Mouse (Mus musculus) midbrain, postnatal 0 days (tissue): Measurements from ENCODE around the gene Rcan2. TPM values are rescaled to one million over a fixed set of nuclear protein-coding genes. Genes with fewer than 3 reads are reported as not detected.
"Not testable (repeated sequence)": the region's sequence is repeated elsewhere in the genome, so short reads cannot be mapped to it uniquely, and the experiment has no call there.

Experiments used
- ATAC-seq: fragments of 200-750 bp; cut with Nextera tagmentation; 2 replicates; pipeline ENCODE4 v1.8.0; 2017; ENCODE audit warnings: moderate number of reproducible peaks, mild to moderate bottlenecking, moderate TSS enrichment, moderate library complexity; ENCODE audit not compliant: low FRiP score
- DNase-seq: peaks from one replicate; pipeline ENCODE4 v3.0.0-alpha.2; 2015; ENCODE audit warnings: low spot score
- H3K27ac ChIP-seq: fragments of 300-500 bp; sonication (generic); 2 replicates; pipeline ENCODE4 v1.5.1; 2014; ENCODE audit warnings: low read depth, mild to moderate bottlenecking, low read length, mixed read lengths
- H3K27me3 ChIP-seq: fragments of 300-500 bp; sonication (generic); 2 replicates; pipeline ENCODE4 v1.6.1; 2014; ENCODE audit warnings: low read length, control low read depth, mixed read lengths; ENCODE audit not compliant: insufficient read depth
- H3K36me3 ChIP-seq: fragments of 300-500 bp; sonication (generic); 2 replicates; pipeline ENCODE4 v1.6.1; 2014; ENCODE audit warnings: low read length, control low read depth, mixed read lengths; ENCODE audit not compliant: insufficient read depth
- H3K4me1 ChIP-seq: fragments of 300-500 bp; sonication (generic); 2 replicates; pipeline ENCODE4 v1.6.1; 2014; ENCODE audit warnings: mild to moderate bottlenecking, control low read depth, antibody characterized with exemption, low read length, mixed read lengths; ENCODE audit not compliant: insufficient read depth
- H3K4me2 ChIP-seq: fragments of 300-500 bp; sonication (generic); 2 replicates; pipeline ENCODE4 v1.6.1; 2014; ENCODE audit warnings: low read depth, mild to moderate bottlenecking, low read length, mixed read lengths; ENCODE audit not compliant: poor library complexity, severe bottlenecking
- H3K4me3 ChIP-seq: fragments of 300-500 bp; sonication (generic); 2 replicates; pipeline ENCODE4 v1.5.1; 2014; ENCODE audit warnings: low read depth, mild to moderate bottlenecking, low read length, moderate library complexity
- H3K9ac ChIP-seq: fragments of 300-500 bp; sonication (generic); replicated peaks from 2 replicates; pipeline ENCODE4 v1.6.1; 2014; ENCODE audit warnings: mild to moderate bottlenecking, low read length, moderate library complexity, mixed read lengths; ENCODE audit not compliant: poor library complexity, severe bottlenecking
- H3K9me3 ChIP-seq: fragments of 300-500 bp; sonication (generic); 2 replicates; pipeline ENCODE4 v1.6.1; 2016; ENCODE audit warnings: low read length, control low read depth
- CTCF ChIP-seq: IDR thresholded peaks from 2 replicates; pipeline ENCODE4 v1.5.1; 2016; ENCODE audit warnings: antibody characterized with exemption, mild to moderate bottlenecking
- WGBS: fragments of 180-500 bp; shearing (Covaris S2); extraction: QIAGEN DNeasy Blood & Tissue Kit; methylation state at CpG from one replicate; pipeline ENCODE4 v1.1.7; 2014; 5-methylcytosine and 5-hydroxymethylcytosine counted together
- polyA plus RNA-seq: library from polyadenylated mRNA; unstranded; fragments of >200 nt; fragmentation: Nextera tagmentation; extraction: Ambion mirVana; gene quantifications from 2 replicates; pipeline ENCODE4 v1.2.1, GENCODE M21; 2015
- total RNA-seq: library from RNA; depleted of rRNA; stranded (reverse); fragments of >200 nt; gene quantifications from 2 replicates; pipeline ENCODE4 v1.2.3, GENCODE M21; 2014

Gene Rcan2
- total and polyA plus RNA-seq, 2 experiments from 2014 or later: 96.7 to 136 TPM

DNA sequence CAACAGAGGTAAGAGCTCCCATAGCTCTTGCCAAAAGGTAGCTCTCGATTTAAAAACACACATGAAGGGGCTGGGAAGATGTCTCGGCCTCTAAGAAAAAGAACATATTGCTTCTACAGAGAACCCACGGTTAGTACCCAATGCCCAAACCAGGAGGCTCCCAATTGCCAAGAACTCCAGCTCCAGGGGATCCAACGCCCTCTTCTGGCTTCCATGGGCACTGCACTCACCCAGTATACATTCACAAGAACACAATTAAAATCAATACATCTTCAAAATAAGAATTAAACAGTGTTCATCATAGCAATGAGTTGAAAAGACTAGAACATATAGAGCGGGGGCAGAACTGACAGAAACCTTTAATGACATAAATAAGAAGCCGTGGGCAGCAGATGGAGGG lies 17.2 kb downstream of the Rcan2 start:
- no peak for DNase-seq
- peak; percentile 34 for TF ChIP-seq CTCF
- ATAC-seq: no peak
- Histone ChIP-seq H3K4me3 (no peak overlapping the region), H3K36me3 (no peaks in the 10 kb centered on the region), H3K4me1 (peaks cover 11% of the 10 kb centered on the region; the same call in 1 of the 2 replicates), H3K27me3 (no peaks in the 10 kb centered on the region), H3K4me2 (no peak overlapping the region), H3K9me3 (no peaks in the 10 kb centered on the region), H3K27ac (no peak overlapping the region), H3K9ac (no peak overlapping the region)
- WGBS: 81% methylated on average over 6 of the region's 6 CpGs

DNA sequence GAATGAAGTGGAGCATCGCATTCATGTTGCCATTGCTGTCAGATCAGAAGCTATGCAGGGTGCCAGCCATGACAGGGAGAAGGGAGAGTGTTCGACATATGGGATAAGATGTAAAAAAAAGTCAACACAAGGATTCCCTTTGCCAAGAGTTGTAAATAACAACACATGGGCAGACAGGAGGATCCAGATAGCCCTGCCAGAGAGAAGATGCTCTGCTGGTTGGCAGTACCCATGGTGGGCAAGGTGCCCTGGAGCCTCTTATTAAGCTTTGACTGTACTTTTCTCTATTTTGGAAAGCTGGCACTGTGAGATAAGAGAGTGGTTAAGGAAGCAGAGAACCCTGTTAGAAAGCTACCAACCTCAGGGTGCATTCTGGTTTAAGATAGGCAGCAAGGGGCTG lies 19.8 kb downstream of the Rcan2 start:
- Histone ChIP-seq H3K4me3 (no peak overlapping the region), H3K27ac (no peak overlapping the region), H3K36me3 (no peaks in the 10 kb centered on the region), H3K9me3 (no peaks in the 10 kb centered on the region), H3K9ac (no peak overlapping the region), H3K4me1 (peaks cover 11% of the 10 kb centered on the region; the same call in 1 of the 2 replicates), H3K4me2 (no peak overlapping the region), H3K27me3 (no peaks in the 10 kb centered on the region)
- ATAC-seq (no peak), DNase-seq (no peak)
- 84% methylated on average over 2 of the region's 2 CpGs for WGBS
- TF ChIP-seq CTCF: no peak

DNA sequence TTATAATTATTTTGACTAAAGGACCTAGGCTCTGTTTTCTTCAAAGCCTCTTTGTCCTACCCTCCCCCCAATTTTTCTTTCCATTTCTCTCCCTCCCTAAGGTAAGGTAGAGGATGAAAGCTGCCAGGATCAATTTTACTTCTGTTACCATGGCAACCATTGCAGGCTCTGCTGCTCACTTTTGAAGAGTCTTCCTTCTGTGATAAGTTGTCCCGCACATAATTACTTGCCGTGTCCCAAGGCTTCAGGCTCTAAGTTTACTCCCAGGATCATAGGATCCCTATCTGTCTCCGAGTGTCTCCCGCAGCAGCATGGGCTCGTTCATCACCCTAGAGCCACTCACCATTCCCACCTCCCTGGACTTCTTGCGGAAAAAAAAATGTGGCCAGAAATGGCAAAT lies 21.1 kb downstream of the Rcan2 start:
- no peaks in the 10 kb centered on the region for H3K36me3 ChIP-seq
- H3K4me1 ChIP-seq: peaks cover 11% of the 10 kb centered on the region; the same call in 1 of the 2 replicates
- peak; percentile 74 for ATAC-seq
- H3K4me3 ChIP-seq: no peak overlapping the region
- no peaks in the 10 kb centered on the region for H3K27me3 ChIP-seq
- WGBS: 23% methylated on average over 6 of the region's 6 CpGs
- H3K4me2 ChIP-seq: peak overlapping the region; percentile 18
- H3K9ac ChIP-seq: no peak overlapping the region
- H3K27ac ChIP-seq: peak overlapping the region; percentile 58
- no peaks in the 10 kb centered on the region for H3K9me3 ChIP-seq
- no peak for TF ChIP-seq CTCF
- DNase-seq: peak; percentile 58

DNA sequence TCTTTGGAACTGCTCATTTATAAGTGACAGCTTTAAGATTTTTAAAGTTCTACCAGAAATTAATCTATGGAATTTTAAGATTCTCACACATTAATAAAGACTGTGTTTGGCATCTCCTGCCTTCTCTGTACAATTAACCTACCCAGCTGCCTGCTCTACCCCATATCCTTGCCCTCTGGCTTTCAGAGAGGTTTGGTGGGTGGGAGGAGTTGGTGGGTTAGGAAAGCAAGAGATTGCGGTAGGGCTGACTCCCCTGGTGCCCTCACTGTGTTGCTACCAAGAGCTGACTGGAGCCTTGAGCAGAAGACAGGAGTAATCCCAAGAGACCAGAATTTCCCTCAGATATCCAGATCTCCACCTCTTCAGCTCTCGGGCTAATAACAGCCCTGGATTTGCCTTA lies 21.5 kb downstream of the Rcan2 start:
- Histone ChIP-seq H3K27me3 (no peaks in the 10 kb centered on the region), H3K9me3 (no peaks in the 10 kb centered on the region), H3K4me1 (peaks cover 11% of the 10 kb centered on the region; the same call in 1 of the 2 replicates), H3K27ac (peak overlapping the region; percentile 58; the same call in 1 of the 2 replicates), H3K36me3 (no peaks in the 10 kb centered on the region), H3K4me2 (peak overlapping the region; percentile 18; the same call in 1 of the 2 replicates), H3K9ac (no peak overlapping the region), H3K4me3 (no peak overlapping the region)
- ATAC-seq (no peak), DNase-seq (no peak)
- WGBS: 37% methylated on average over 2 of the region's 2 CpGs
- TF ChIP-seq CTCF: no peak

DNA sequence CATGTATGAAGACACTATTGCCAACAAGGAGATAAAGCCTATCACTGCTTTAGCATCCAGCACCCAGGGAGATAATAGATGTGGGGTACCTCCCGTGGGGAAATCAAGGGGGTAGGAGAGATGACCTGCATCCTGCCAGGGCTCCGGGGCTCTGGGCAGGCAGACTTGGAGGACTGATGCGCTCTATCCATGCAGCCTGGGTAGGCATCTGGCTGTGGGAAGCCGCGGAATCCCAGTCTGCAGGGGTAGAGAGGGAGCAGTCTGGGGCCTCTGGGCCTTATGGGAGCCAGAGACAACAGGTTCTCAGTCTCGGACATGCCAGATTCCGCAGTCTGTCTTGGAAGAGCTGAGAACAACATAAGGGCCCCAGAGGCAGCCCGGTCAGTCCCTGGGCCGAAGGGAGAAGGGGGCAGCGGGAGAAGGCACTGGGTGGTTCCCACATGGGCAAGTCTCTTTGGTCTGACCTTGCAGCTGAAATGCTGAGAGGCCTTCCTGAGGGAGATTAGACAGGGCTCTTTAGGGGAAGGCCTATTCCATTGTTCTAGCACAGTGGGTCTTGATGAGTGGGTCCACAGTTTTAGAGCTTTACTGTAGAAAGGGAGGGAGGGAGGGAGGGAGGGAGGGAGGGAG lies 23.7 kb downstream of the Rcan2 start:
- no peaks in the 10 kb centered on the region for H3K36me3 ChIP-seq
- no peaks in the 10 kb centered on the region for H3K27me3 ChIP-seq
- H3K4me2 ChIP-seq: no peak overlapping the region
- no peak for ATAC-seq
- no peak overlapping the region for H3K27ac ChIP-seq
- no peaks in the 10 kb centered on the region for H3K9me3 ChIP-seq
- no peak overlapping the region for H3K9ac ChIP-seq
- DNase-seq: no peak
- peaks cover 11% of the 10 kb centered on the region; the same call in 1 of the 2 replicates for H3K4me1 ChIP-seq
- no peak overlapping the region for H3K4me3 ChIP-seq
- TF ChIP-seq CTCF: no peak
- WGBS: 73% methylated on average over 10 of the region's 10 CpGs

DNA sequence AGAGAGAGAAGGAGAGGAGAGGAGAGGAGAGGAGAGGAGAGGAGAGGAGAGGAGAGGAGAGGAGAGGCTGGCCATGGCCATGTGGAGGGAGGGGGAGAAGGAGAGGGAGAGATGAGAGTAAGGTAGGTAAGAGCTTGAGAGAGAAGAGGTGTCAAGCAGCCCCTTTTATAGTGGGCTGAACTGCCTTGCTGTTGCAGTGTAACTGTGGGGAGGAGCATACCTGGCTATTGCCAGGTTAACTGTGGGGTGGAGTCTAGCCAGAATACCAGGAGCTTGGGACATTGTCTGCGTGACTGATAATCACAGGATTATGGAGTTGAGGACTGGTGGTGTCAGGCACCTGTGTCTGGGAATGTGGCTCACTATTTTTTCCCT lies 24.2 kb downstream of the Rcan2 start:
- not testable (repeated sequence) for H3K4me3 ChIP-seq, H3K9ac ChIP-seq, H3K4me2 ChIP-seq, ATAC-seq, DNase-seq, H3K36me3 ChIP-seq, H3K9me3 ChIP-seq, H3K27ac ChIP-seq, H3K27me3 ChIP-seq
- H3K4me1 ChIP-seq: peaks cover 11% of the 10 kb centered on the region; the same call in 1 of the 2 replicates
- WGBS: 88% methylated on average over 1 of the region's 1 CpGs
